Mouse (Mus musculus) small intestine, adult 2 months (tissue): ENCODE measurements at regions not wholly inside any gene's neighbourhood (a gene's known extent, or its start where the extent isn't known, plus 50 kb on each side); places are given as distances from the start of the nearest gene placed in this dataset.

Experiments
- H3K27ac ChIP-seq: fragments of 200-500 bp; 2 replicates; pipeline ENCODE4 v1.5.1; 2012; ENCODE audit warnings: low read depth, low read length, control low read depth, inconsistent platforms; ENCODE audit not compliant: insufficient read depth
- H3K27me3 ChIP-seq: fragments of 200-500 bp; 2 replicates; pipeline ENCODE4 v1.6.1; 2012; ENCODE audit warnings: mild to moderate bottlenecking, moderate library complexity, low read length, inconsistent platforms; ENCODE audit not compliant: control insufficient read depth, insufficient read depth
- H3K36me3 ChIP-seq: fragments of 200-500 bp; 2 replicates; pipeline ENCODE4 v1.6.1; 2012; ENCODE audit warnings: mild to moderate bottlenecking, low read length, control low read depth, inconsistent platforms; ENCODE audit not compliant: control insufficient read depth, insufficient read depth
- H3K4me1 ChIP-seq: fragments of 200-500 bp; 2 replicates; pipeline ENCODE4 v1.6.1; 2012; ENCODE audit warnings: low read length, inconsistent platforms, mixed read lengths; ENCODE audit not compliant: control insufficient read depth, insufficient read depth, insufficient read length
- H3K4me3 ChIP-seq: fragments of 200-500 bp; 2 replicates; pipeline ENCODE4 v1.5.1; 2012; ENCODE audit warnings: low read depth, mild to moderate bottlenecking, control low read depth, inconsistent platforms, low read length, moderate library complexity
- CTCF ChIP-seq: fragments of 200-500 bp; IDR thresholded peaks from 2 replicates; pipeline ENCODE4 v1.5.1; 2012; ENCODE audit warnings: low read depth, mild to moderate bottlenecking, control low read depth, inconsistent platforms, low read length, moderate library complexity, mixed read lengths; ENCODE audit not compliant: insufficient replicate concordance, insufficient read length; ENCODE audit errors: extremely low read depth
- POLR2A ChIP-seq: fragments of 200-500 bp; IDR thresholded peaks from 2 replicates; pipeline ENCODE4 v1.6.1; 2012; ENCODE audit warnings: low read depth, mild to moderate bottlenecking, control low read depth, inconsistent platforms, low read length, moderate library complexity
- WGBS: fragments of 180-500 bp; shearing (Covaris S2); methylation state at CpG from one replicate; pipeline ENCODE4 v1.1.7; 2018; 5-methylcytosine and 5-hydroxymethylcytosine counted together

GRCm38 (mm10) chr5:64600392-64600791 lies 202.8 kb upstream of the Klf3 start:
- Histone ChIP-seq H3K27me3 (no peaks in the 10 kb centered on the region), H3K4me3 (no peak overlapping the region), H3K4me1 (peaks cover 5% of the 10 kb centered on the region), H3K27ac (no peak overlapping the region), H3K36me3 (no peaks in the 10 kb centered on the region)
- WGBS: 75% methylated on average over 7 of the region's 7 CpGs
- no peak for TF ChIP-seq POLR2A
- no peak for TF ChIP-seq CTCF

GRCm38 (mm10) chr5:64600811-64601210 lies 202.4 kb upstream of the Klf3 start:
- 76% methylated on average over 2 of the region's 2 CpGs for WGBS
- no peak overlapping the region for H3K4me3 ChIP-seq
- TF ChIP-seq CTCF (no peak), POLR2A (no peak)
- no peak overlapping the region for H3K27ac ChIP-seq
- peaks cover 5% of the 10 kb centered on the region for H3K4me1 ChIP-seq
- H3K36me3 ChIP-seq: no peaks in the 10 kb centered on the region
- no peaks in the 10 kb centered on the region for H3K27me3 ChIP-seq

GRCm38 (mm10) chr5:64601285-64601684 lies 201.9 kb upstream of the Klf3 start:
- Histone ChIP-seq H3K4me1 (peaks cover 5% of the 10 kb centered on the region), H3K36me3 (no peaks in the 10 kb centered on the region), H3K4me3 (no peak overlapping the region), H3K27me3 (no peaks in the 10 kb centered on the region), H3K27ac (no peak overlapping the region)
- 47% methylated on average over 8 of the region's 8 CpGs for WGBS
- TF ChIP-seq CTCF: no peak
- no peak for TF ChIP-seq POLR2A

- Histone ChIP-seq H3K36me3 (no peaks in the 10 kb centered on the region), H3K27me3 (no peaks in the 10 kb centered on the region), H3K4me1 (peaks cover 5% of the 10 kb centered on the region), H3K27ac (no peak overlapping the region; the same call in 1 of the 2 replicates), H3K4me3 (no peak overlapping the region)
- no peak for TF ChIP-seq CTCF
- TF ChIP-seq POLR2A: no peak
- WGBS: 89% methylated on average over 5 of the region's 5 CpGs
These were observed 201.4 kb upstream of the Klf3 start for GRCm38 (mm10) chr5:64601832-64602231.

GRCm38 (mm10) chr5:64602356-64602936 lies 200.7 kb upstream of the Klf3 start:
- no peaks in the 10 kb centered on the region for H3K27me3 ChIP-seq
- H3K4me1 ChIP-seq: peaks cover 5% of the 10 kb centered on the region
- H3K27ac ChIP-seq: no peak overlapping the region; the same call in 1 of the 2 replicates
- TF ChIP-seq POLR2A (no peak), CTCF (no peak)
- WGBS: 92% methylated on average over 8 of the region's 8 CpGs
- H3K4me3 ChIP-seq: no peak overlapping the region
- no peaks in the 10 kb centered on the region for H3K36me3 ChIP-seq

GRCm38 (mm10) chr5:64602996-64603755 lies 200.0 kb upstream of the Klf3 start:
- TF ChIP-seq POLR2A (no peak), CTCF (no peak)
- Histone ChIP-seq H3K27ac (no peak overlapping the region), H3K4me3 (no peak overlapping the region), H3K27me3 (no peaks in the 10 kb centered on the region), H3K4me1 (peaks cover 5% of the 10 kb centered on the region), H3K36me3 (no peaks in the 10 kb centered on the region)
- WGBS: 94% methylated on average over 11 of the region's 11 CpGs

- H3K4me3 ChIP-seq: no peak overlapping the region
- no peak for TF ChIP-seq POLR2A
- TF ChIP-seq CTCF: no peak
- H3K27ac ChIP-seq: no peak overlapping the region
- H3K27me3 ChIP-seq: no peaks in the 10 kb centered on the region
- H3K4me1 ChIP-seq: peaks cover 3% of the 10 kb centered on the region; the same call in 1 of the 2 replicates
- no peaks in the 10 kb centered on the region for H3K36me3 ChIP-seq
These were observed 198.0 kb upstream of the Klf3 start for GRCm38 (mm10) chr5:64605171-64605570.
